In the genomic region with DNA sequence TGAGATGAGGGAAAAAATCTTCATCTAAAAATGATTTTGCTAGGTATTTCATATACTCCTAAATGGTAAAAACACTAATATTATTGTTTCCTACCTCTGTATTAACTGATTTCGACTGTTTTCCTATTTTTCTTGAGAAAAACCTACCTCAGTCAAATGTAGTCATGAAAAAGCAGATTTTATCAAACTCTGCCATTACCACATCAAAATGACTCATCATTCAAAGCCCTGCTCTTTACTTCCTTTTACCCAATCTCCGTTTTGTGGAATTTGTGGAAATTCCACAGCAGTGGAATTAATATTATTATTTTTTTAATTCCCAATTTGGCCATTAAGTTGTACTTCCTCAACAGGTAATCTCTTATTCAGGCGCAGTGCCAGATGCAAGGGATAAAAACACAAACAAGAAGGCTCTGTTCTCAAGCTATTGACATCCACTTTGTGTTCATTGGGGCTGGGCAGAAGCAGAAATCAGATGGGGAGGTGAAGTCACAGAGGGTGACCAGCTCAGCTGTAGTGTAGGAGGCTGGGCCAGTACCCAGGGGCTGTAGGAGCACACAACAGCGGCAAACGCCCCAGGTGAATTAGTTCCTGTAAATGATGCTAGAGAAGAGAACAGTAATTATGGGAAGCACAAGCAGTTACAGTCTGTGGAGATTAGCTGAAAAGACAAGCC, we compare ENCODE assay signal across 13 mouse cellular contexts.
DNase-seq lines count a peak whose midpoint lies in the region; ATAC-seq and TF ChIP-seq lines count a peak whose summit lies in the region.
"Had no signal": no experiment of that assay in that cellular context is flagged by ENCODE, and none has a peak within 500 bp of the region (broad histone marks: within the 10 kb centered on the region; RNA-seq: fewer than 3 reads in every experiment).

No protein-coding gene starts in this region.

- 0 out of 2 replicates have a peak, but pooled peaks have one; percentile 10 for ATAC-seq in megakaryocyte, adult 5-6 weeks (ENCODE audit: poor library complexity, severe bottlenecking)
- ATAC-seq in CD4-positive, CD25-positive, alpha-beta regulatory T cell, adult 4 months = no peak
- ATAC-seq: forebrain, postnatal 0 days had no signal

- no peak overlapping the region for H3K4me3 ChIP-seq in MEL (ENCODE audit: control insufficient read depth in 1 of 2, insufficient read depth in 1 of 2, low read depth in 2 of 2, low read length in 2 of 2)
- H3K4me3 ChIP-seq: heart, adult 2 months; layer of hippocampus, adult 2 months had no signal

- H3K27me3 ChIP-seq in MEL (ENCODE audit: control insufficient read depth in 1 of 2, insufficient read depth in 2 of 2, low read length in 2 of 2) = no peaks in the 10 kb centered on the region

- no peak overlapping the region for H3K27ac ChIP-seq in MEL (ENCODE audit: control insufficient read depth, low read depth, low read length)
- H3K27ac ChIP-seq: heart, adult 2 months; layer of hippocampus, adult 2 months had no signal

- TF ChIP-seq EP300 in MEL (IDR thresholded peaks at IDR 0.05; ENCODE audit: low read depth in 1 of 2, low read length in 2 of 2) = 0 out of 4 replicates have a peak, but pooled peaks of 1 of the 2 experiments have one; percentile 19

- no peak for TF ChIP-seq POLR2A in MEL (IDR thresholded peaks at IDR 0.05; ENCODE audit: control insufficient read depth in 1 of 2, insufficient read depth in 1 of 2, low read depth in 1 of 2, low read length in 2 of 2, poor library complexity in 1 of 2)

- peaks cover 0 to 15% of the 10 kb centered on the region in 2 experiments; a peak in 3 of 4 replicates for H3K4me1 ChIP-seq in MEL (ENCODE audit: control insufficient read depth in 1 of 2, insufficient read depth in 2 of 2, low read length in 2 of 2)

- no peaks in the 10 kb centered on the region for H3K9me3 ChIP-seq in MEL (replicated peaks; ENCODE audit: insufficient read depth, low read length)

- no peak for TF ChIP-seq CTCF in MEL (IDR thresholded peaks at IDR 0.05 in 2 of 3, conservative IDR thresholded peaks at IDR 0.05 in 1 of 3; ENCODE audit: control insufficient read depth in 1 of 3, insufficient read depth in 1 of 3, low read depth in 2 of 3, low read length in 3 of 3, poor library complexity in 1 of 3, severe bottlenecking in 1 of 3)

- DNase-seq in kidney, postnatal 25 days = peak; percentile 9 to 55
- no peak for DNase-seq in kidney, adult 11 months
- no peak for DNase-seq in MEL (ENCODE audit: low read depth, low spot score)
- peak; percentile 33 for DNase-seq in kidney, postnatal 36 days
- no peak for DNase-seq in layer of hippocampus, postnatal 14 days (ENCODE audit: low spot score in 2 of 2)
- DNase-seq: cerebellum, postnatal 36 days; forebrain, postnatal 0 days; heart, adult 2 months; heart, postnatal 4 days; thymus, adult 2 months had no signal

- no peak for TF ChIP-seq RAD21 in MEL (IDR thresholded peaks at IDR 0.05; ENCODE audit: low read depth, low read length)

- H3K9ac ChIP-seq in MEL (ENCODE audit: control insufficient read depth, low read depth, low read length, poor library complexity, severe bottlenecking) = no peak overlapping the region
- H3K9ac ChIP-seq: forebrain, postnatal 0 days had no signal

- H3K79me2 ChIP-seq in MEL (ENCODE audit: control insufficient read depth, insufficient read depth, low read length, poor library complexity) = no peaks in the 10 kb centered on the region

- peaks cover 0 to 7% of the 10 kb centered on the region in 2 experiments; a peak in 2 of 4 replicates for H3K36me3 ChIP-seq in MEL (ENCODE audit: control insufficient read depth in 1 of 2, insufficient read depth in 2 of 2, low read length in 2 of 2)

TF ChIP-seq in MEL, 35 proteins besides CTCF, POLR2A, EP300 and RAD21:
- TF ChIP-seq MAZ (IDR thresholded peaks at IDR 0.05; ENCODE audit: low read depth, low read length) (no peak), MAFK (IDR thresholded peaks at IDR 0.05; ENCODE audit: borderline replicate concordance, low read depth, low read length) (no peak), MXI1 (IDR thresholded peaks at IDR 0.05; ENCODE audit: low read depth, low read length) (no peak), ETS1 (IDR thresholded peaks at IDR 0.05; ENCODE audit: low read depth, low read length) (peak; percentile 57; the same call in 1 of the 2 replicates), GATA1 (IDR thresholded peaks at IDR 0.05; ENCODE audit: low read depth, low read length) (0 out of 2 replicates have a peak, but pooled peaks have one; percentile 30), TCF12 (IDR thresholded peaks at IDR 0.05; ENCODE audit: low read depth, low read length) (no peak), RCOR1 (IDR thresholded peaks at IDR 0.05; ENCODE audit: low read depth, low read length) (no peak), NELFE (IDR thresholded peaks at IDR 0.05; ENCODE audit: low read depth, low read length) (no peak), USF1 (IDR thresholded peaks at IDR 0.05; ENCODE audit: low read depth, low read length) (no peak), MYB (IDR thresholded peaks at IDR 0.05; ENCODE audit: low read depth, low read length) (no peak), ZMIZ1 (IDR thresholded peaks at IDR 0.05; ENCODE audit: low read depth, low read length) (no peak), UBTF (IDR thresholded peaks at IDR 0.05; ENCODE audit: borderline replicate concordance, insufficient read depth, low read depth, low read length) (no peak), SIN3A (IDR thresholded peaks at IDR 0.05; ENCODE audit: low read length) (no peak; the same call in 1 of the 2 replicates), POLR2AphosphoS5 (IDR thresholded peaks at IDR 0.05; ENCODE audit: borderline replicate concordance, low read depth, low read length) (no peak), TBP (IDR thresholded peaks at IDR 0.05; ENCODE audit: low read depth, low read length) (no peak), BHLHE40 (IDR thresholded peaks at IDR 0.05; ENCODE audit: borderline replicate concordance, low read depth, low read length) (no peak), CHD1 (IDR thresholded peaks at IDR 0.05; ENCODE audit: low read depth, low read length) (no peak)

Comparison
In these comparisons a context has a peak if more than half of its experiments do, and no peak if none do; other contexts are left out.
1. DNase-seq: peak in kidney, postnatal 25 days (2 of 2) and kidney, postnatal 36 days (2 of 2); none in kidney, adult 11 months (single experiment), MEL (single experiment) and layer of hippocampus, postnatal 14 days (0 of 2).